Mouse (Mus musculus) mesoderm, embryonic 11.5 days (tissue): Measurements from ENCODE around the gene F8.
"Not testable (repeated sequence)": the region's sequence is repeated elsewhere in the genome, so short reads cannot be mapped to it uniquely, and the experiment has no call there.

ENCODE experiments used
- DNase-seq: peaks from one replicate; pipeline ENCODE4 v3.0.0-alpha.2; 2012; ENCODE audit warnings: low read depth, low spot score

The F8 gene

DNA sequence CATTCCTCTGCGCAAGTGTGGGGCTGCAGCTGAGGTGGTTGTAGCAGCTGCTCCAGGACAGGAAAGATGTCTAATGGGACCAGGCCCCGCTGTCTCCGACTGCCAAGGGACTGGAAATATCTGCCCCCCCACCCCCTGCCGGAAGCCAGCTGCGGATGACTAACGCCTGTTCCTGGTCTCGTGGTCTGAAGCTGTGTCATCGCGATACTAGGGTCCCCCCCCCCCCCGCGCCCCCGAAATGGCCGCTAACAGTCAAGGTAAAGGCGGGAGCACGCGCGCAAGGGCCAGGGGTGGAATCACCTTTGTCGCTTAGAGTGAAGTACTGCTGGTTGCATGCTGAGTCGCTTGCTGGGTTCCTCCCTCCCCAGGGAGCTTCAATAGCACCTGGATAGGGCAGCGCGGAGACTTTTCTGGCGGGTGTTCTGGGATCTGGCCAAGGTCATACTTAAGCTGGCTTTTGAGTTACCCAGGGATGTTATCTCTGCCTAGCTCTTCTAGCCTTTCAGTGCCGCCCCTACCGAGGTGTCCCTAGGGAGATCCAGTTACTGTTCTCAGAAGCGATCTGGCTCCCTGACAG, at the start of gene F8, which contains the start of gene Fundc2:
Gene F8, minus strand, starts transcription at position 421 of the 577 bp plus-strand sequence.
Gene Fundc2, plus strand, starts transcription at position 205 of the 577 bp plus-strand sequence.
- peak; percentile 80 for DNase-seq

DNA sequence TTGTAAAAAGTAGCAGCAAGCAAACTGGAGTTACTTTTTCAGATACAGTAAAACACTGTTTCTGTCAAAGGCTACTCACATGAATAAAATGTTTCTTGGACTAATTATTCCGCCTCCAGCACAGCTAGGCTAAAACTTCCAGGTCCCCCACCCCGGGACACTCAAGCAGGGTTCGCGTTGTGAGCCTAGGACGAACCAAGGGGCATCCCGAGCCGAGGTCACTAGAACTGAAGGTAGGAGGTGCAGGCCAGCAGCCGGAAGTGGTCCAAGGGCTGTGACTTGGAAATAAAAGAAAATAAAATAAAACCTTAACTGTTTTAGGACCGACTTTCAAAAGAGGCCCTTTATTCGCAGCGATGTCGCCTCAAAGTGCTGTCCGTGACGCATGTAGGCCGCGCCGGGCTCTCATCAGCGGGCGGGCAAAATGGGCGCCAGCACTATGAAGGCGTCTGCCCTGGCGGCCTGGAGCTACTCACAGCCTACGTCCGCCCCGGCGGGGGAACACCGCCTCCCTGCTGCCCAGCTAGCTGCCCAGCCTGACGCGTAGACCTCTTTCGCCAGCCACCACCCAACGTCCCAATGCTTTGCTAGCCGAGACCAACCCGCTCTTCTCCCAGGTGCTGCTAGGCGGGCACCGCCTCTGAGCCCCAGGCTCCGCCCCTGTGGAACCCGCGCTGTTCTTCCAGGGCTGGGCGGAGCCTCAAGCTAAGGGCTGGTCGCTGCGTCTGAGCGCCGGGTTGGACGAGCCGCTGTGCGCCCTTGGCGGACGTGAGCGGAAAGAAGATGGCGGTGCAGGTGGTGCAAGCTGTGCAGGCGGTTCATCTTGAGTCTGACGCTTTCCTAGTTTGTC, 33.7 kb upstream of the F8 start, which contains the start of the genes Cmc4, Mtcp1 and Brcc3:
Gene Cmc4, minus strand, starts transcription at position 649 of the 850 bp plus-strand sequence.
Gene Mtcp1, minus strand, starts transcription at position 653 of the 850 bp plus-strand sequence.
Gene Brcc3, plus strand, starts transcription at position 693 of the 850 bp plus-strand sequence.
- peak; percentile 91 for DNase-seq

GRCm38 (mm10) chrX:75409711-75410110, 27.3 kb upstream of the F8 start:
- DNase-seq: no peak

DNA sequence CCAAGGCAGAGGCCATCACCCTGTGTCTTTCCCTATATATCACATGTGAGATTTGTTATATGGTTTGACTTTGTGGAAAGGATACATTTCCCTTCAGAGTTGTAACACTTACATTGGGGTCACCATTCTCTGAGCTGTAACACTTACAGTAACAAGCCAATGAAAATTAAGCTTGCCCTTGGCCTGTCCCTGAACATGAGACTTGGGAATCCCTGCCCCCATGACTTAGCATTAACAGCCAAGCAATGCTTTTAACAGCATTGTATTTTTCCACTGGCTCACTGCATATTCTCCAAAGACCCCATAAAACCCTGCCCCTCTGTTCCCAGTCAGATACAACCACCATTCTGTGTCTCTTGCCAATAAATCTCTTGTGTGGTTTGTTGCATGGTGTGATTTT, 20.9 kb upstream of the F8 start:
- no peak for DNase-seq

GRCm38 (mm10) chrX:75402668-75403067, 20.3 kb upstream of the F8 start:
- DNase-seq: no peak

DNA sequence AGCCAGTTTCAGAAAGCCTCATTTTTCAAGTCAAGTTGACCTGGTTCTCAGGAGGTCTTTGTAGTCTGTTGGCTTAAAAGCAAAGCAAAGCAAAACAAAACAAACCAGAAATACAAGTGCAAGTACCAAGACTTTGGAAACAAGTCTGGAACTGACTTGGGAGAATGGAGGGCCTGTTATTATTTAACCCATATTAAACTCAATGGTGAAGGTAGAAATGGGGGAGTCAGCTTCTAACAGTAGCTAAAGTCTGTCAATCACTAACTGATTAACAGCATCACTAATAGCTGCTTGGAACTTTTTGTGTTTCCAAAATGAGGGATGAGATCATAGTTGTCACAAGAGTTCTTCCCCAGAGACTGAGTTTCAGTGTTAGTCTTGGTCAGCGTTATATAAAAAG, 17.1 kb upstream of the F8 start:
- no peak for DNase-seq

DNA sequence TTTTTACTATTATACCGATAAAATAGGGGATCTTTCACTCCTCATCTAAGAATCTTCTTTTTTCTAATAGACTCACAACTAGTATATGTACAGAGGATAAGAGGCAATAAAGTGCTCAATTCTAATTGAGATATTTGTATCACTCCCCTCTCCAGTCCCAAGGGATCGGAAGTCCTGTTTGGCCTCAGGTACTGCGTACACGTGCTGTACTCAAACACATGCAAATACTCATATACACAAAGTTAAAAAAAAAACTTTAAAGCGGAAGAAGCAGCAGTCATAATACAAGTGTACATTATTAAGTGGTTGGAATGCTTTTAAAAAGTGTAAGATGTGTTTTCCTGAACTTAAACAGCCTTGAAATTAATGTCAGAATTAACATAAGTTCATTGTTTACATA, 716 bp downstream of the F8 start:
- no peak for DNase-seq

DNA sequence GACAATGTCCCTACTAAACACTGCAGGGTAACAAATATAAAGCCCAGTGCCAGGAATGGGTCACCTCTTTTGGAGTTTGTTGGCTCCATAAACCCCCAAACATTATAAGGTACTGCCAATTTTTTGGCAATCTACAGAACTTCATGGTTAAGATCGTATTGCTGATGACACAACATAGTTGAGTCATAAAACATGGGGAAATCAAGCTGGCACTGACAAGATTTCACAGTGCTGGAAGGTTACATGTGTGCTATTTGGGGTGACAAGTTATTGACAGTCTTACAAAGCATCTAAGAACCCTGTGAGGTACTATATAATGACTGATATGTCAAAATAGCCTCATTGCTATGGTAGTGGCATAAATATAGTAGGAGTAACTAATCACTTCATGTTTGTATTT, 1.2 kb downstream of the F8 start:
- DNase-seq: no peak

DNA sequence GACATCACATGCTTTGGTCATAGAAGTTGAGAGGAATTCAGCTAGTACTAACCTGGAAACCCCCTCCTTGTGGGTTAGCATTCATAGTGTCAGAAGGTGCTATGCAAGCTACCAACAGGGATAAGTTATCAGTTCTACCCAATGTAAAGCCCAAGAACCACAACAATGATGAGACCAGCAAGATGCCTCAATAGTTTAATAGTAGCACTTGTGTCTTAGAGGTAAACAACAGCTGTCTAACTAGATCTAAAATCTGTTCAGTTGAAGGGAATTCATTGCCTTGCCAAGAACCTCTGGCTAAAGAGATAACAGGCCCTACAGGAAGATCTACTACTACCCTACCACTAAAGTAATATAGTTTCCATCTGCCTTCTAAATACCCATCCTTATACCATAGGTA, 5.6 kb downstream of the F8 start:
- no peak for DNase-seq

- DNase-seq: no peak
Measured at GRCm38 (mm10) chrX:75372666-75373425, 9.6 kb downstream of the F8 start.

DNA sequence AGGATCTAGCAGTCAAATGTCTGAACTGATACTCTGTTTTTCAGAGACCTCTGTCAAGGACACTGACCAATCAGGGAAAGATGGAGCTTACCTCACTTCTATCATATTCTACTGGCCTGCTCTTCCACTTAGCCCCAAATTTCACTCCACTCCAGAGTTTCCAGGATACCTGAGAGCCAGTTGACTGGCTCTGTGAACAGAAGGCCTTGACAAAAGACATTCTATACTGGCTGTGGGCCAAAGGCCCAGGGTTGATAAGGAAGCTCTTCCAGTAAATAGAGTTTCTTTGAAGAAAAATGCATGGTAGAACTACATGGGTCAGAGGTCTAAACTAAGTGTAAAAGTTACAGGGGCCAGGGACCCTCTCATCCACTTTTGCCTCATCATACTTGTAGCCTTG, 12.2 kb downstream of the F8 start:
- DNase-seq: no peak

- DNase-seq: no peak
Measured at GRCm38 (mm10) chrX:75323556-75323955, 58.9 kb downstream of the F8 start.

GRCm38 (mm10) chrX:75271676-75272075, 110.7 kb downstream of the F8 start:
- no peak for DNase-seq

DNA sequence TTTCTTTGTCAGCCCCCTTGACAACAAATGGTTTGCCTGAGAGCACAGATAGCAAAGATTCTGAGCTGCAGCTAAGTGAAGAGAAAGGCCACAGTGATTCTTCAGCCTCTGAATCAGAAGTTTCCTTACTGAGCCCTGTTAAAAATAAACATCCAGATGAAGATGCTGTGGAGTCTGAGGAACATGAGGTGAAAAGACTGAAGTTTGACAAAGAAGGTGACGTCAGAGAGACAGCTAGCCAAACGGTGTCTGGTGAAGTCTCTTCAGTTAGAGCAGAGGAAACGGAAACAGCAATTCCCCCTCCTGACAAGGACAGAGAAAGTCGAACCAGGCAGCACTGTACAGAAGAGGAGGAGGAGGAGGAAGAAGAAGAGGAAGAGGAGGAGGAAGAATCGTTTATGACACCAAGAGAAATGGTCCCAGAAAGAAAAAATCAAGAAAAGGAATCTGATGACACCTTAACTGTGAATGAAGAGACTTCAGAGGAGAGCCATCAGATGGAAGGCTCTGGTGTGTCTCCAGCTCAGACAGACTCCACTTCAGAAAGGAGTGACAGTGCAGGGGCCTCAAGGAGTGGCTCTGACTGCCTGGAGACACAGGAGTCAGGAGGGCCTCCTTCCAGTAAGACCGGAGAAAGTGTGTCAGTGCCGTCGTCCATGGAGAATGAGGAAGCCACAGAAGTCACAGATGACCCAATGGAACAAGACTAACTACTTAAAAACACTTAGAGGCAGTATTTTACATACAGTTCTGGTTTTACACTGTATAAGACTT, 148.6 kb downstream of the F8 start:
- not testable (repeated sequence) for DNase-seq

DNA sequence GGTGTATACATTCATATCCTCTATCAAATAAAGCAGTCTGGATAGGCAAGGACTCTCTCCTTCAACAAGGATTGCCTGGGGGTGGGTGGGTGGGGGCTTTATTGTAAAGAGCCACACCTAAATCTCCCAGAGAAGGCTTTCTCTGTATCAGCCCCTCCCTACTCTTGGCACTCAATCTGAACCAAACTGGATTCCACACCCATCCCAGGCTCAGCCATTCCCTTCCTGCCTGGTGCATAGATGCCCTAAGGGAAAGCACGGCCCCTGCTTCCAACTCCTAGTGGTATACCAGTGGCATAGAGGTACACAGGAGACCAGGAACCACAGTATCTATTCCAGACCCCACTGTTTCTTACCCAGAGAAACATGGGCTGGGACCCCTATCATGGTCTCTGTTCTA, 151.0 kb downstream of the F8 start:
- no peak for DNase-seq

- no peak for DNase-seq
Measured at GRCm38 (mm10) chrX:75163670-75164069, 218.7 kb downstream of the F8 start, which contains the start of gene Smim9. TSS of gene Smim9 (minus strand) at chrX:75163770.

- peak; percentile 39 for DNase-seq
Measured at GRCm38 (mm10) chrX:75155576-75156243, 226.7 kb downstream of the F8 start.

GRCm38 (mm10) chrX:75152249-75152648, 230.2 kb downstream of the F8 start:
- no peak for DNase-seq

DNA sequence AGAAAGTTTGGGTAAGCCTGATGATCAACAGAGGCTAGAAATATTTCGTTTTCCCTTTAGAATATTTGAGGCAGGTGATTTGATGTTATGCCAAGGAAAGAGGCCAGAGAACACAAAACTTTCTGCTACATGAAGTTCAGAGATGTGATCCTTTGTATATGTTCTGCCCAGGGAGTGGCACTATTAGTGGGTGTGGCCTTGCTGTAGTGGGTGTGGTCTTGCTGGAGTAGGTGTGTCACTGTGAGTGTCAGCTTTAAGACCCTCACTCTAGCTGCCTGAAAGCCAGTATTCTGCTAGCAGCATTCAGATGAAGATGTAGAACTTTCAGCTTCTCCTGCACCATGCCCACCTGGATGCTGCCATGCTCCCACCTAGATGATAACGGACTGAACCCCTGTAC, 232.1 kb downstream of the F8 start:
- no peak for DNase-seq

DNA sequence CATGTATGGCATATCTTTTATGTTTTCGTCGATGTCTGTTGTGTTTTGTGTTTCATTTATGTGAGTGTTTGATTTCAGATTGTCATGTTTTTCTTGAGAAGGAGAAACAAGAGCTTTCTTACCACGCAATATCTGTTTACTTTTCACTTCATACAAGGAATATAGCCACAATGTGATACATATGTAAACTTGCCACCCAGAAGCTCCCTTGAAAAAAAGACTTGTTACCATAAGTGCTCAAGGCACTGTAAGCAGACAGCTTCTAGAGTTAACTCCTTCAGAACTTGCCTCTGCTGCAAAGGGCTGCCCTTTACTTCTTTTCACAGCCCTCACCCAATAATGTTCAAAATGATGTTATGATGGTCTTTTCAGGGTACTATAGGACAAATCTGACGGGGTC, 234.0 kb downstream of the F8 start:
- DNase-seq: no peak

- DNase-seq: not testable (repeated sequence)
Measured at GRCm38 (mm10) chrX:75143124-75143555, 239.3 kb downstream of the F8 start.
